Mouse (Mus musculus) spleen, adult 2 months (tissue): Measurements from ENCODE around the gene Prmt3. TPM values are rescaled to one million over a fixed set of nuclear protein-coding genes. Genes with fewer than 3 reads are reported as not detected.

Experiments used
- DNase-seq, 2 experiments: peaks; one replicate each; pipeline versions ENCODE4 v3.0.0 to v3.0.0-alpha.2; 2012 to 2021; ENCODE audit warnings: low spot score in 2 of 2, low read depth in 1 of 2
- H3K27ac ChIP-seq: fragments of 200-500 bp; 2 replicates; pipeline ENCODE4 v1.5.1; 2012; ENCODE audit warnings: low read length, inconsistent platforms; ENCODE audit not compliant: insufficient read depth
- H3K27me3 ChIP-seq: fragments of 200-500 bp; 2 replicates; pipeline ENCODE4 v1.6.1; 2012; ENCODE audit warnings: mild to moderate bottlenecking, moderate library complexity, low read length, inconsistent platforms; ENCODE audit not compliant: control insufficient read depth, insufficient read depth
- H3K36me3 ChIP-seq: fragments of 200-500 bp; 2 replicates; pipeline ENCODE4 v1.6.1; 2012; ENCODE audit warnings: mild to moderate bottlenecking, low read length, inconsistent platforms; ENCODE audit not compliant: control insufficient read depth, insufficient read depth
- H3K4me1 ChIP-seq: fragments of 200-500 bp; 2 replicates; pipeline ENCODE4 v1.6.1; 2011; ENCODE audit warnings: inconsistent platforms; ENCODE audit not compliant: control insufficient read depth, insufficient read depth, insufficient read length
- H3K4me3 ChIP-seq: fragments of 200-500 bp; 2 replicates; pipeline ENCODE4 v1.5.1; 2011; ENCODE audit warnings: mild to moderate bottlenecking, inconsistent platforms; ENCODE audit not compliant: insufficient read depth, insufficient read length; ENCODE audit errors: extremely low read depth
- CTCF ChIP-seq: fragments of 200-500 bp; IDR thresholded peaks from 2 replicates; pipeline ENCODE4 v1.5.1; 2011; ENCODE audit warnings: mild to moderate bottlenecking, inconsistent platforms; ENCODE audit not compliant: insufficient read depth, insufficient read length, insufficient replicate concordance; ENCODE audit errors: extremely low read depth
- POLR2A ChIP-seq: fragments of 200-500 bp; IDR thresholded peaks from 2 replicates; pipeline ENCODE4 v1.6.1; 2011; ENCODE audit warnings: low read depth, low read length, inconsistent platforms
- WGBS: fragments of 180-500 bp; shearing (Covaris S2); methylation state at CpG from one replicate; pipeline ENCODE4 v1.1.7; 2018; 5-methylcytosine and 5-hydroxymethylcytosine counted together
- polyA plus RNA-seq: library from polyadenylated mRNA; depleted of rRNA; stranded (reverse); fragments of >200 nt; gene quantifications from 2 replicates; pipeline ENCODE4 v1.2.3, GENCODE M21; 2012

Prmt3 gene
- polyA plus RNA-seq, 1 experiment, result 17.1 TPM

GRCm38 (mm10) chr7:49774396-49774795 lies 3.8 kb upstream of the Prmt3 start:
- Histone ChIP-seq H3K4me1 (peaks cover 4% of the 10 kb centered on the region), H3K4me3 (no peak overlapping the region), H3K36me3 (peaks cover 17% of the 10 kb centered on the region), H3K27me3 (no peaks in the 10 kb centered on the region), H3K27ac (no peak overlapping the region)
- no peak for DNase-seq
- WGBS, result 96% methylated on average over 2 of the region's 2 CpGs
- no peak for TF ChIP-seq CTCF

- WGBS, result 42% methylated on average over 3 of the region's 3 CpGs
- Histone ChIP-seq H3K4me3 (no peak overlapping the region), H3K27ac (no peak overlapping the region), H3K27me3 (no peaks in the 10 kb centered on the region), H3K36me3 (peaks cover 14% of the 10 kb centered on the region), H3K4me1 (peaks cover 5% of the 10 kb centered on the region)
- TF ChIP-seq CTCF, result no peak
- TF ChIP-seq POLR2A, result no peak
- no peak for DNase-seq
These were observed 561 bp upstream of the Prmt3 start for GRCm38 (mm10) chr7:49777585-49777984.

- peaks cover 11% of the 10 kb centered on the region for H3K36me3 ChIP-seq
- H3K27ac ChIP-seq, result no peak overlapping the region
- no peaks in the 10 kb centered on the region for H3K27me3 ChIP-seq
- 49% methylated on average over 12 of the region's 12 CpGs for WGBS
- no peak for TF ChIP-seq CTCF
- no peak for TF ChIP-seq POLR2A
- peak overlapping the region; percentile 81; the same call in 1 of the 2 replicates for H3K4me3 ChIP-seq
- peaks cover 5% of the 10 kb centered on the region for H3K4me1 ChIP-seq
- DNase-seq, result no peak
These were observed 914 bp downstream of the Prmt3 start for GRCm38 (mm10) chr7:49778904-49779615.

GRCm38 (mm10) chr7:49783017-49783416 lies 4.9 kb downstream of the Prmt3 start:
- Histone ChIP-seq H3K27me3 (no peaks in the 10 kb centered on the region), H3K4me3 (no peak overlapping the region), H3K36me3 (peaks cover 24% of the 10 kb centered on the region), H3K4me1 (peaks cover 5% of the 10 kb centered on the region), H3K27ac (no peak overlapping the region)
- no peak for DNase-seq
- no peak for TF ChIP-seq CTCF
- 97% methylated on average over 2 of the region's 2 CpGs for WGBS

GRCm38 (mm10) chr7:49785141-49785540 lies 7.0 kb downstream of the Prmt3 start:
- TF ChIP-seq POLR2A (no peak), CTCF (no peak)
- H3K27ac ChIP-seq, result no peak overlapping the region
- no peak for DNase-seq
- WGBS, result 92% methylated on average over 7 of the region's 7 CpGs
- no peaks in the 10 kb centered on the region for H3K27me3 ChIP-seq
- no peaks in the 10 kb centered on the region for H3K4me1 ChIP-seq
- H3K36me3 ChIP-seq, result peaks cover 30% of the 10 kb centered on the region
- H3K4me3 ChIP-seq, result no peak overlapping the region

GRCm38 (mm10) chr7:49786618-49787382 lies 8.7 kb downstream of the Prmt3 start:
- H3K27me3 ChIP-seq, result no peaks in the 10 kb centered on the region
- H3K36me3 ChIP-seq, result peaks cover 35% of the 10 kb centered on the region
- H3K27ac ChIP-seq, result no peak overlapping the region
- WGBS, result 74% methylated on average over 12 of the region's 12 CpGs
- TF ChIP-seq POLR2A (no peak), CTCF (peak; percentile 45; the same call in 1 of the 2 replicates)
- no peaks in the 10 kb centered on the region for H3K4me1 ChIP-seq
- peak; percentile 14 to 42 for DNase-seq
- no peak overlapping the region for H3K4me3 ChIP-seq

GRCm38 (mm10) chr7:49787383-49787645 lies 9.2 kb downstream of the Prmt3 start:
- H3K27ac ChIP-seq, result no peak overlapping the region
- WGBS, result 96% methylated on average over 3 of the region's 3 CpGs
- H3K4me1 ChIP-seq, result no peaks in the 10 kb centered on the region
- DNase-seq, result no peak
- no peak overlapping the region for H3K4me3 ChIP-seq
- peaks cover 35% of the 10 kb centered on the region for H3K36me3 ChIP-seq
- TF ChIP-seq CTCF, result no peak
- TF ChIP-seq POLR2A, result no peak
- no peaks in the 10 kb centered on the region for H3K27me3 ChIP-seq
